Mouse (Mus musculus): ENCODE measurements around the gene Intu. TPM values are rescaled to one million over a fixed set of nuclear protein-coding genes. Genes with fewer than 3 reads are reported as not detected.

Intu gene
- polyA plus RNA-seq, 1 experiment = 2.7 TPM

DNA sequence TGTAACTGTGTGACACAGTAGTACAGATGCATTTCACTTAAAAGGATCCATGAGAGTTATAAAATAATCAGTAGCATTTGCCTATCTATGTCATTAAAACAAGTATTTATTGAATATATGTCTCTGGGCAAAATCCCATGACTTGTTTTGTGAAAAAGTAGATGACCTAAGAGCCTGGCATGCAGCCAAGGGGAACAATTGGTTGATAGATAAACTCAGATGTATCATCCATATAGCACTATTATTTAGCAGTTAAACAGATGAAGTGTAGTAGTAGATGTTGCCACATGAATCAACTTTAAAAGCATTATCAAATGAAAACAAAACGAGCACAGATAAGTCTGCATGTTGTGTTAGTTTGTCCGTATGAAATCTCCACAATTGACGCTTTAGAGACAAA, 187.9 kb downstream of the Intu start:
- no peak overlapping the region for H3K4me3 ChIP-seq

DNA sequence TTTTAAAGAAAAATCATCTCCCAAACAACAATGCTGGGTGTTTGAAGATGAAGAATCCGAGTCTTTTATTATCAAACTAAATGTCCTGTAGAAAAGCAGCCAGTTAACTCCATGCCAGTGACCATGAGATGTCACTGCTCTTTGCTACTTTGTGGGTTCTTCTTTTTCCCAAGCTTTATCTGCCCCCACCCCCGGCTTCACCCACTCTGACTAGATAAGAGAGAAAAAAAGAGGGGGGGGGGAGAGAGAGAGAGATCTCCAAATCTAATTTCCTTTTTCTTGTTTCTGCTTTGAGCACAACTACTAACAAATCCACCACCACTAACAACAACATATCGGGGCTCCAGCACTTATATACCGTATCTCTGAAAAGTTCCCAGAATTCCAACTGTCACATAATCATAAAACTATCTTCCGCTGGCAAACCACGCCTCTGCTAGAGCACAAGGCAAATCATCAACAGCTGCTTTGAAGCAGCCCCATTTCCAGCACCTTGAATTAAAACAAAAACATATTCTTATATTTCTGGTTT, 207.4 kb downstream of the Intu start:
- H3K79me2 ChIP-seq (ENCODE audit: control insufficient read depth, insufficient read depth) = no peaks in the 10 kb centered on the region
- H3K36me3 ChIP-seq (ENCODE audit: control insufficient read depth, insufficient read depth) = no peaks in the 10 kb centered on the region
- TF ChIP-seq REST (IDR thresholded peaks at IDR 0.05; ENCODE audit: insufficient read depth, insufficient read length) = no peak
- TF ChIP-seq CEBPB (IDR thresholded peaks at IDR 0.05; ENCODE audit: insufficient read depth, poor library complexity, severe bottlenecking) = no peak
- no peak for TF ChIP-seq SRF (IDR thresholded peaks at IDR 0.05; ENCODE audit: control insufficient read depth, insufficient read length, low read depth)
- TF ChIP-seq MYOG (IDR thresholded peaks at IDR 0.05; ENCODE audit: control insufficient read depth in 1 of 3, insufficient read depth in 1 of 3, insufficient read length in 2 of 3, low read depth in 2 of 3) = no peak
- no peak for TF ChIP-seq TCF3 (IDR thresholded peaks at IDR 0.05; ENCODE audit: insufficient read length, low read depth)
- no peak for TF ChIP-seq USF1 (IDR thresholded peaks at IDR 0.05; ENCODE audit: low read depth)
- no peak for TF ChIP-seq MAX (IDR thresholded peaks at IDR 0.05; ENCODE audit: low read depth)
- no peak for TF ChIP-seq E2F4 (IDR thresholded peaks at IDR 0.05; ENCODE audit: insufficient read depth)
- TF ChIP-seq POLR2A (IDR thresholded peaks at IDR 0.05; ENCODE audit: insufficient read length, low read depth) = no peak
- TF ChIP-seq POLR2AphosphoS2 (IDR thresholded peaks at IDR 0.05; ENCODE audit: insufficient read length, low read depth) = no peak
- TF ChIP-seq TCF12 (IDR thresholded peaks at IDR 0.05; ENCODE audit: insufficient read depth, poor library complexity, severe bottlenecking) = no peak
- TF ChIP-seq MYOD1 (IDR thresholded peaks at IDR 0.05; ENCODE audit: control insufficient read depth in 1 of 3, insufficient read length in 2 of 3, low read depth in 2 of 3) = no peak
- no peak overlapping the region for H3K4me2 ChIP-seq (ENCODE audit: low read depth)
- no peak overlapping the region for H3ac ChIP-seq (ENCODE audit: control insufficient read depth, insufficient read length)
- no peak overlapping the region for H3K4me3 ChIP-seq
- no peaks in the 10 kb centered on the region for H3K27me3 ChIP-seq (ENCODE audit: control insufficient read depth, insufficient read depth, insufficient read length)

More for the DNA sequence above, 187.9 kb downstream of the Intu start:
- TF ChIP-seq POLR2AphosphoS2 (IDR thresholded peaks at IDR 0.05; ENCODE audit: insufficient read length, low read depth) (no peak), REST (IDR thresholded peaks at IDR 0.05; ENCODE audit: insufficient read depth, insufficient read length) (no peak), POLR2A (IDR thresholded peaks at IDR 0.05; ENCODE audit: insufficient read length, low read depth) (no peak), MYOD1 (IDR thresholded peaks at IDR 0.05; ENCODE audit: control insufficient read depth in 1 of 3, insufficient read length in 2 of 3, low read depth in 2 of 3) (no peak), MAX (IDR thresholded peaks at IDR 0.05; ENCODE audit: low read depth) (no peak), TCF12 (IDR thresholded peaks at IDR 0.05; ENCODE audit: insufficient read depth, poor library complexity, severe bottlenecking) (no peak), SRF (IDR thresholded peaks at IDR 0.05; ENCODE audit: control insufficient read depth, insufficient read length, low read depth) (no peak), CEBPB (IDR thresholded peaks at IDR 0.05; ENCODE audit: insufficient read depth, poor library complexity, severe bottlenecking) (no peak), TCF3 (IDR thresholded peaks at IDR 0.05; ENCODE audit: insufficient read length, low read depth) (no peak), USF1 (IDR thresholded peaks at IDR 0.05; ENCODE audit: low read depth) (no peak), E2F4 (IDR thresholded peaks at IDR 0.05; ENCODE audit: insufficient read depth) (no peak), MYOG (IDR thresholded peaks at IDR 0.05; ENCODE audit: control insufficient read depth in 1 of 3, insufficient read depth in 1 of 3, insufficient read length in 2 of 3, low read depth in 2 of 3) (no peak)
- H3K79me2 ChIP-seq (ENCODE audit: control insufficient read depth, insufficient read depth) = no peaks in the 10 kb centered on the region
- no peak overlapping the region for H3ac ChIP-seq (ENCODE audit: control insufficient read depth, insufficient read length)
- no peaks in the 10 kb centered on the region for H3K36me3 ChIP-seq (ENCODE audit: control insufficient read depth, insufficient read depth)
- no peaks in the 10 kb centered on the region for H3K27me3 ChIP-seq (ENCODE audit: control insufficient read depth, insufficient read depth, insufficient read length)
- H3K4me2 ChIP-seq (ENCODE audit: low read depth) = no peak overlapping the region

DNA sequence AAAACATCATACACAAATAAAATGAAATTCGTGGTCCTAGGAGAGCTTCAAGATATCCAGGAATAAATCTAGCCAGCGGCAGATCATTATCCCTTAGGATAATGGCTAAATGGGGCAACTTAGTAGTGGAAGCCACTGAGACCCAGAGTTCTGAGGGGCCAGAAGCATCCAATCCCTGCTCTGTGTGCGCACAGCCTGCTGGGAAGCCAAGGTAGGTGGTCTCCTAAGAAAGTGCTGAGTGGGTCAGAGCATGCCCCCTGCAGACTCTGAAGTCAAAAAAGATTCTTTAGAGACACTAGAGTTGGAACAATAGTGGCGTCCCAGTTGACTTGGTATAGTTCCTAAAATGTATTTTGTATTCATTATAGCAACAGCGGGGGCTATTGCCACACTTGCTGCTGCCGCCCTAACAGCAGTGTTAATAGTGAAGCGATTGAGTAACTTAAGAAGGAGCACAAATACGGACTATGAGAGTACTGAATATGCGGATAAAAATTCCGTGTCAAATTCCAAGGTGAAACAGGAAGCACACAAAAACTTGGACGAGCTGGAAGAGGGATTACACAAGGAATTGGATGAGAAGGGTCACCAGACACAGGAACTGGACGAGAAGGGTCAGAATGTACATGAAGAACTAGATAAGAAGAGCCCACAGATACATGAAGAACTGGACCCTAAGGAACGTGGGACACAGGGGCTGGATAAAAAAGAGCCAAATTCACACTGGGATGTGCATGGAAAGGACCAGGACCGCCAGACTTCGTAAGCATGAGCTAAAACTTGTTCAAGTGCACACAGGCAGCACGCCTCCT, 213.1 kb downstream of the Intu start, which contains the start of gene Hspa4l:
Hspa4l (plus strand) TSS at position 472 of the 812 bp plus-strand sequence.
- Histone ChIP-seq H3K36me3 (ENCODE audit: control insufficient read depth, insufficient read depth) (no peaks in the 10 kb centered on the region), H3K4me3 (peak within 1 kb of the TSS; percentile 84), H3K4me2 (ENCODE audit: low read depth) (peak within 1 kb of the TSS; percentile 93), H3K79me2 (ENCODE audit: control insufficient read depth, insufficient read depth) (peaks cover 35% of the 10 kb centered on the region), H3K27me3 (ENCODE audit: control insufficient read depth, insufficient read depth, insufficient read length) (no peaks in the 10 kb centered on the region), H3ac (ENCODE audit: control insufficient read depth, insufficient read length) (peak within 1 kb of the TSS; percentile 58)
- no peak for TF ChIP-seq CEBPB (IDR thresholded peaks at IDR 0.05; ENCODE audit: insufficient read depth, poor library complexity, severe bottlenecking)
- no peak for TF ChIP-seq MYOD1 (IDR thresholded peaks at IDR 0.05; ENCODE audit: control insufficient read depth in 1 of 3, insufficient read length in 2 of 3, low read depth in 2 of 3)
- no peak for TF ChIP-seq MYOG (IDR thresholded peaks at IDR 0.05; ENCODE audit: control insufficient read depth in 1 of 3, insufficient read depth in 1 of 3, insufficient read length in 2 of 3, low read depth in 2 of 3)
- TF ChIP-seq USF1 (IDR thresholded peaks at IDR 0.05; ENCODE audit: low read depth) = no peak
- TF ChIP-seq POLR2A (IDR thresholded peaks at IDR 0.05; ENCODE audit: insufficient read length, low read depth) = no peak
- TF ChIP-seq TCF3 (IDR thresholded peaks at IDR 0.05; ENCODE audit: insufficient read length, low read depth) = no peak
- no peak for TF ChIP-seq SRF (IDR thresholded peaks at IDR 0.05; ENCODE audit: control insufficient read depth, insufficient read length, low read depth)
- no peak for TF ChIP-seq TCF12 (IDR thresholded peaks at IDR 0.05; ENCODE audit: insufficient read depth, poor library complexity, severe bottlenecking)
- TF ChIP-seq E2F4 (IDR thresholded peaks at IDR 0.05; ENCODE audit: insufficient read depth) = no peak
- no peak for TF ChIP-seq MAX (IDR thresholded peaks at IDR 0.05; ENCODE audit: low read depth)
- TF ChIP-seq POLR2AphosphoS2 (IDR thresholded peaks at IDR 0.05; ENCODE audit: insufficient read length, low read depth) = no peak

DNA sequence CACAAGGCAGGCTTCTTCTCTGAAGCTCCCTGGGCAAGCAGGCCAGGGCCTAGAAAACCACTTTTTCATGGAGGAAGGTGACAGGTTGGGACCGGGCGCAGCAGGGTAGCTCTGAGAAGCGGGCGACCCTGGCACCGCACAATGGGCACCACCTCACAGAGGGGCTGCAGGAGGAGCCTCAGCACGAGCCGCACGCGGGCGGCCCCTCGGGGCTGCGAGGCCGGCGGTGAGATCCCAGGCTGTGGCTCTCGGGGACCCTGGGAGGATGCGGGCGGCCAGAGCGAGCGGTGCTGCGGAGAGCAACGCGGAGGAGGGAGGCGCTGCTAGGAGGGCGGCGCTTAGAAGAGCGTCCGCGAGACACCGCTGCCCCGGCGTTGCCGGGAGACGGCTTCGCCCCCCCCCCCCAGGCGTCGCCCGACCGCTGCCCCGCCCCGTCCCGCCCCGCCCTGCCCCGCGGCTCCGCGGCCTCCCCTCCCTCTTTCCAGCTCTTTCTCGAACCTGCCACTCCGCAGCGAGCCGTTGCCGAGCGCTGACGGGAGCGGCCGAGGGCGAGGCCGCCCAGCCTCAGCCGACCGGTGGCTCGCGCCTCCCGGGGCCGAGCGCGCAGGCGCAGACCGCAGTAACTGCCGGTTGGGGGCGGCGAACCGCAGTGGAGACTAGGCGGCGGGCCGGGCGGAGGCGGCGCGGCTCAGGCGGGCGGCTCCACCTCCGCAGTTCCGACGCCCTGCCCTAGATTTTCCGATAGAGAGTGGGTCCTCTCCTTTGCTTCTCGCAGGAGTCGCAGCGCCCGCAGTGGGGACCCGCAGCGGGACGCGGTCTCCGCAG, 214.0 kb downstream of the Intu start:
- no peaks in the 10 kb centered on the region for H3K36me3 ChIP-seq (ENCODE audit: control insufficient read depth, insufficient read depth)
- no peak for TF ChIP-seq TCF3 (IDR thresholded peaks at IDR 0.05; ENCODE audit: insufficient read length, low read depth)
- no peak for TF ChIP-seq REST (IDR thresholded peaks at IDR 0.05; ENCODE audit: insufficient read depth, insufficient read length)
- TF ChIP-seq POLR2A (IDR thresholded peaks at IDR 0.05; ENCODE audit: insufficient read length, low read depth) = peak; percentile 68
- TF ChIP-seq POLR2AphosphoS2 (IDR thresholded peaks at IDR 0.05; ENCODE audit: insufficient read length, low read depth) = peak; percentile 71
- H3K27me3 ChIP-seq (ENCODE audit: control insufficient read depth, insufficient read depth, insufficient read length) = no peaks in the 10 kb centered on the region
- H3K4me2 ChIP-seq (ENCODE audit: low read depth) = peak overlapping the region; percentile 93
- peak overlapping the region; percentile 58 for H3ac ChIP-seq (ENCODE audit: control insufficient read depth, insufficient read length)
- H3K4me3 ChIP-seq = peak overlapping the region; percentile 84
- H3K79me2 ChIP-seq (ENCODE audit: control insufficient read depth, insufficient read depth) = peaks cover 42% of the 10 kb centered on the region

Measured in myocyte (in vitro differentiated cells).